Comparison of ENCODE assay signal across 13 mouse cellular contexts in the genomic region with DNA sequence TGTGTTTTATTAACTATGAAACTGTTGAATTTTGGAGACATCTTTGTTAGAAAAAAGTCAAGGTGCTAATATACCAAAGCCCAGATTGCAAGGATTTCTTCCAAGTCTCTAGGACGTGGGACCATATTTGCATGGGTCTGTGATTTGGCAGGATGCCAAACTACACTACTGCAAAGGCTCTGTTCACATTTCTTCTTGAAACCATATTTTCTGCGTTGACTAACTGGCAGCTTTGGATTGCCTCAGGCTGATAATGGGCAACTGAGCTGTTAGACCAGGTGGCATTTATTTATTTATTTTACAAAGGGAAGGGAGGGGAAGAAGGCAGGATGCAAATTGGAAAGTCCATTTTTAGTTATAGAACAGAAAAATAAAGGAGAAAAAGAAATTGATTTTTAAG.
DNase-seq lines count a peak whose midpoint lies in the region; ATAC-seq and TF ChIP-seq lines count a peak whose summit lies in the region.
"Had no signal": no experiment of that assay in that cellular context is flagged by ENCODE, and none has a peak within 500 bp of the region (broad histone marks: within the 10 kb centered on the region; RNA-seq: fewer than 3 reads in every experiment).

No protein-coding gene starts in this region.

- no peaks in the 10 kb centered on the region for H3K9me3 ChIP-seq in embryonic facial prominence, embryonic 11.5 days (replicated peaks; ENCODE audit: control insufficient read depth, low read length)
- H3K9me3 ChIP-seq in embryonic facial prominence, embryonic 10.5 days = no peaks in the 10 kb centered on the region
- H3K9me3 ChIP-seq in lung, embryonic 14.5 days (ENCODE audit: low read depth, low read length) = no peaks in the 10 kb centered on the region
- no peaks in the 10 kb centered on the region for H3K9me3 ChIP-seq in lung, postnatal 0 days (ENCODE audit: low read length)
- H3K9me3 ChIP-seq in forebrain, embryonic 14.5 days (replicated peaks; ENCODE audit: control insufficient read depth, low read length) = no peaks in the 10 kb centered on the region
- H3K9me3 ChIP-seq: heart, embryonic 13.5 days; stomach, embryonic 15.5 days had no signal

- 39% methylated on average over 2 of the region's 2 CpGs for WGBS in embryonic facial prominence, embryonic 11.5 days
- WGBS in embryonic facial prominence, embryonic 10.5 days = 60% methylated on average over 2 of the region's 2 CpGs
- WGBS in lung, embryonic 14.5 days = 11% methylated on average over 2 of the region's 2 CpGs
- WGBS in lung, postnatal 0 days = 19% methylated on average over 2 of the region's 2 CpGs
- 11% methylated on average over 2 of the region's 2 CpGs for WGBS in forebrain, embryonic 14.5 days

- H3K27ac ChIP-seq in embryonic facial prominence, embryonic 11.5 days (replicated peaks; ENCODE audit: low read depth, low read length) = no peak overlapping the region
- no peak overlapping the region for H3K27ac ChIP-seq in embryonic facial prominence, embryonic 10.5 days (replicated peaks)
- no peak overlapping the region for H3K27ac ChIP-seq in lung, embryonic 14.5 days (ENCODE audit: low read depth)
- no peak overlapping the region for H3K27ac ChIP-seq in lung, postnatal 0 days (ENCODE audit: low read length)
- H3K27ac ChIP-seq in forebrain, embryonic 14.5 days (ENCODE audit: low read depth, low read length) = no peak overlapping the region
- H3K27ac ChIP-seq: heart, embryonic 13.5 days; stomach, embryonic 15.5 days had no signal

- no peak overlapping the region for H3K4me2 ChIP-seq in embryonic facial prominence, embryonic 11.5 days (ENCODE audit: low read depth, low read length)
- H3K4me2 ChIP-seq in lung, embryonic 14.5 days = no peak overlapping the region
- H3K4me2 ChIP-seq in lung, postnatal 0 days (replicated peaks; ENCODE audit: low read depth, low read length) = no peak overlapping the region
- no peak overlapping the region for H3K4me2 ChIP-seq in forebrain, embryonic 14.5 days (ENCODE audit: low read length)
- H3K4me2 ChIP-seq: heart, embryonic 13.5 days; stomach, embryonic 15.5 days had no signal

- no peaks in the 10 kb centered on the region for H3K36me3 ChIP-seq in embryonic facial prominence, embryonic 11.5 days (replicated peaks; ENCODE audit: control insufficient read depth, insufficient read depth, low read depth, low read length)
- no peaks in the 10 kb centered on the region for H3K36me3 ChIP-seq in embryonic facial prominence, embryonic 10.5 days (replicated peaks)
- no peaks in the 10 kb centered on the region for H3K36me3 ChIP-seq in lung, embryonic 14.5 days (ENCODE audit: insufficient read depth)
- H3K36me3 ChIP-seq in lung, postnatal 0 days (ENCODE audit: insufficient read depth, low read length) = no peaks in the 10 kb centered on the region
- H3K36me3 ChIP-seq in forebrain, embryonic 14.5 days (ENCODE audit: control insufficient read depth, insufficient read depth, low read length) = no peaks in the 10 kb centered on the region
- H3K36me3 ChIP-seq: heart, embryonic 13.5 days; stomach, embryonic 15.5 days had no signal

- no peak for TF ChIP-seq CTCF in lung, embryonic 14.5 days (IDR thresholded peaks at IDR 0.05; ENCODE audit: low read depth)
- no peak for TF ChIP-seq CTCF in lung, postnatal 0 days (IDR thresholded peaks at IDR 0.05)

- no peaks in the 10 kb centered on the region for H3K27me3 ChIP-seq in embryonic facial prominence, embryonic 11.5 days (ENCODE audit: control insufficient read depth, insufficient read depth, low read length)
- H3K27me3 ChIP-seq in embryonic facial prominence, embryonic 10.5 days (replicated peaks; ENCODE audit: low read depth, poor library complexity, severe bottlenecking) = no peaks in the 10 kb centered on the region
- no peaks in the 10 kb centered on the region for H3K27me3 ChIP-seq in lung, embryonic 14.5 days (ENCODE audit: insufficient read depth, low read length)
- no peaks in the 10 kb centered on the region for H3K27me3 ChIP-seq in lung, postnatal 0 days (replicated peaks; ENCODE audit: insufficient read depth, low read length)
- no peaks in the 10 kb centered on the region for H3K27me3 ChIP-seq in forebrain, embryonic 14.5 days (replicated peaks; ENCODE audit: control insufficient read depth, insufficient read depth, low read length)
- H3K27me3 ChIP-seq: heart, embryonic 13.5 days; stomach, embryonic 15.5 days had no signal

- TF ChIP-seq EP300 in lung, postnatal 0 days (IDR thresholded peaks at IDR 0.05) = no peak

- ATAC-seq in embryonic facial prominence, embryonic 11.5 days (replicated peaks; ENCODE audit: insufficient number of reproducible peaks, low FRiP score, low TSS enrichment, low read depth) = no peak
- no peak; the same call in 1 of the 2 replicates for ATAC-seq in lung, embryonic 14.5 days (ENCODE audit: insufficient read depth)
- ATAC-seq in lung, postnatal 0 days = no peak
- peak; percentile 91 for ATAC-seq in forebrain, embryonic 14.5 days
- ATAC-seq: intestine, postnatal 0 days had no signal

- DNase-seq in embryonic facial prominence, embryonic 11.5 days (ENCODE audit: low spot score) = peak; percentile 30
- no peak for DNase-seq in embryonic facial prominence, embryonic 10.5 days (ENCODE audit: low spot score)
- peak; percentile 49 for DNase-seq in lung, embryonic 14.5 days
- DNase-seq in lung, postnatal 0 days (ENCODE audit: low spot score) = no peak
- DNase-seq in forebrain, embryonic 14.5 days (ENCODE audit: low spot score) = peak; percentile 91
- DNase-seq in layer of hippocampus, postnatal 14 days (ENCODE audit: low spot score in 2 of 2) = peak; percentile 10 to 42
- DNase-seq in heart, adult 18-20 months = no peak
- no peak for DNase-seq in adrenal gland, adult (ENCODE audit: inconsistent age in 2 of 2, low spot score in 1 of 2)
- DNase-seq: adrenal gland, postnatal 10 days; lung, postnatal 36 days had no signal

- H3K9ac ChIP-seq in embryonic facial prominence, embryonic 11.5 days (replicated peaks; ENCODE audit: low read length) = no peak overlapping the region
- no peak overlapping the region for H3K9ac ChIP-seq in lung, embryonic 14.5 days
- H3K9ac ChIP-seq in lung, postnatal 0 days (replicated peaks; ENCODE audit: low read depth) = no peak overlapping the region
- H3K9ac ChIP-seq in forebrain, embryonic 14.5 days (ENCODE audit: low read length) = no peak overlapping the region
- H3K9ac ChIP-seq: heart, embryonic 13.5 days; stomach, embryonic 15.5 days had no signal

- no peak overlapping the region for H3K4me3 ChIP-seq in embryonic facial prominence, embryonic 11.5 days (ENCODE audit: low read depth, low read length)
- no peak overlapping the region for H3K4me3 ChIP-seq in embryonic facial prominence, embryonic 10.5 days
- H3K4me3 ChIP-seq in lung, embryonic 14.5 days (ENCODE audit: low read depth, low read length) = no peak overlapping the region
- no peak overlapping the region for H3K4me3 ChIP-seq in lung, postnatal 0 days (ENCODE audit: low read depth, low read length)
- H3K4me3 ChIP-seq in forebrain, embryonic 14.5 days (ENCODE audit: low read depth, low read length) = no peak overlapping the region
- H3K4me3 ChIP-seq: heart, embryonic 13.5 days; stomach, embryonic 15.5 days had no signal

- no peaks in the 10 kb centered on the region for H3K4me1 ChIP-seq in embryonic facial prominence, embryonic 11.5 days (ENCODE audit: control insufficient read depth, insufficient read depth, low read length)
- no peaks in the 10 kb centered on the region for H3K4me1 ChIP-seq in embryonic facial prominence, embryonic 10.5 days
- H3K4me1 ChIP-seq in lung, embryonic 14.5 days (ENCODE audit: insufficient read depth) = no peaks in the 10 kb centered on the region
- no peaks in the 10 kb centered on the region for H3K4me1 ChIP-seq in lung, postnatal 0 days (ENCODE audit: insufficient read depth, low read depth, low read length)
- H3K4me1 ChIP-seq in forebrain, embryonic 14.5 days (ENCODE audit: control insufficient read depth, insufficient read depth, low read length) = no peaks in the 10 kb centered on the region
- H3K4me1 ChIP-seq: heart, embryonic 13.5 days; stomach, embryonic 15.5 days had no signal

Comparison
In these comparisons a context has a peak if more than half of its experiments do, and no peak if none do; other contexts are left out.
1. DNase-seq: peak in embryonic facial prominence, embryonic 11.5 days (single experiment), lung, embryonic 14.5 days (single experiment), forebrain, embryonic 14.5 days (single experiment) and layer of hippocampus, postnatal 14 days (2 of 2); none in embryonic facial prominence, embryonic 10.5 days (single experiment), lung, postnatal 0 days (single experiment), heart, adult 18-20 months (0 of 2) and adrenal gland, adult (0 of 2).